Mouse (Mus musculus) forebrain, embryonic 14.5 days (tissue): ENCODE measurements at regions not wholly inside any gene's neighbourhood (a gene's known extent, or its start where the extent isn't known, plus 50 kb on each side); places are given as distances from the start of the nearest gene placed in this dataset.

Source experiments
- ATAC-seq: fragments of 200-750 bp; cut with Nextera tagmentation; 2 replicates; pipeline ENCODE4 v1.8.0; 2017; ENCODE audit warnings: mild to moderate bottlenecking, moderate library complexity
- DNase-seq: peaks from one replicate; pipeline ENCODE4 v3.0.0-alpha.2; 2015; ENCODE audit warnings: low spot score
- H3K27ac ChIP-seq: fragments of 300-500 bp; sonication (generic); 2 replicates; pipeline ENCODE4 v1.5.1; 2014; ENCODE audit warnings: low read depth, mild to moderate bottlenecking, control low read depth, low read length, moderate library complexity
- H3K27me3 ChIP-seq: fragments of 300-500 bp; sonication (generic); replicated peaks from 2 replicates; pipeline ENCODE4 v1.6.1; 2014; ENCODE audit warnings: low read length, control low read depth, mixed read lengths; ENCODE audit not compliant: control insufficient read depth, insufficient read depth
- H3K36me3 ChIP-seq: fragments of 300-500 bp; sonication (generic); 2 replicates; pipeline ENCODE4 v1.6.1; 2014; ENCODE audit warnings: low read length, control low read depth; ENCODE audit not compliant: control insufficient read depth, insufficient read depth
- H3K4me1 ChIP-seq: fragments of 300-500 bp; sonication (generic); 2 replicates; pipeline ENCODE4 v1.6.1; 2014; ENCODE audit warnings: antibody characterized with exemption, low read length, control low read depth; ENCODE audit not compliant: control insufficient read depth, insufficient read depth
- H3K4me2 ChIP-seq: fragments of 300-500 bp; sonication (generic); 2 replicates; pipeline ENCODE4 v1.6.1; 2014; ENCODE audit warnings: mild to moderate bottlenecking, control low read depth, low read length
- H3K4me3 ChIP-seq: fragments of 300-500 bp; sonication (generic); 2 replicates; pipeline ENCODE4 v1.5.1; 2014; ENCODE audit warnings: low read depth, low read length, control low read depth
- H3K9ac ChIP-seq: fragments of 300-500 bp; sonication (generic); 2 replicates; pipeline ENCODE4 v1.6.1; 2014; ENCODE audit warnings: mild to moderate bottlenecking, low read length, control low read depth, moderate library complexity
- H3K9me3 ChIP-seq: fragments of 300-500 bp; sonication (generic); replicated peaks from 2 replicates; pipeline ENCODE4 v1.6.1; 2016; ENCODE audit warnings: low read length, control low read depth, mixed read lengths; ENCODE audit not compliant: control insufficient read depth
- WGBS: fragments of 180-500 bp; shearing (Covaris S2); extraction: QIAGEN DNeasy Blood & Tissue Kit; methylation state at CpG from one replicate; pipeline ENCODE4 v1.1.7; 2014; 5-methylcytosine and 5-hydroxymethylcytosine counted together

GRCm38 (mm10) chr8:26883285-26883684 is 93.8 kb upstream of the Zfp703 start:
- DNase-seq (no peak), ATAC-seq (no peak)
- Histone ChIP-seq H3K9me3 (no peaks in the 10 kb centered on the region), H3K27ac (no peak overlapping the region), H3K4me1 (no peaks in the 10 kb centered on the region), H3K4me2 (no peak overlapping the region), H3K36me3 (no peaks in the 10 kb centered on the region), H3K27me3 (no peaks in the 10 kb centered on the region), H3K4me3 (no peak overlapping the region), H3K9ac (no peak overlapping the region)
- 90% methylated on average over 5 of the region's 5 CpGs for WGBS

DNA sequence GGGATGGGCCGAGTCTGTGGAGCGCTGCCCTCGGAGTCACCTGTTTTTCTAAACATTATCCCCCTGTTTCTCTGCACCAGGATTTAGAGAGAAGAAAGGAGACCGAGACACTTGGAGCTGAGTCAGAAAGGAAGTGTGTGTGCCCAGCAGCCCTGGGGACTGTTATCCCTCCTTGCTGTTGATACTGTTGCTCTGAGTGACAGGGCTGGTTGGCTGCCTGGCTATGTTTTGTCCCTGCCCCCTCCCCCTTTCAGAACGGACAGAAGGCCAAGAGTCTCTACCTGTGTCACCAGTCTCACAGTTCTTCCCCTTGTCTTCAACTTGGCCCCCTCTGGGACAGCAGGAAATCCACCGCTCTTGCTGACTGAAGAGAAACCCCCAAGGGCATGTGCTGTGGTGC is 93.4 kb upstream of the Zfp703 start:
- no peak overlapping the region for H3K4me3 ChIP-seq
- H3K27ac ChIP-seq = no peak overlapping the region
- no peak overlapping the region for H3K4me2 ChIP-seq
- H3K27me3 ChIP-seq = no peaks in the 10 kb centered on the region
- whole genome bisulfite sequencing = 78% methylated on average over 6 of the region's 6 CpGs
- no peaks in the 10 kb centered on the region for H3K4me1 ChIP-seq
- no peaks in the 10 kb centered on the region for H3K36me3 ChIP-seq
- ATAC-seq (no peak), DNase-seq (no peak)
- no peaks in the 10 kb centered on the region for H3K9me3 ChIP-seq
- H3K9ac ChIP-seq = no peak overlapping the region

DNA sequence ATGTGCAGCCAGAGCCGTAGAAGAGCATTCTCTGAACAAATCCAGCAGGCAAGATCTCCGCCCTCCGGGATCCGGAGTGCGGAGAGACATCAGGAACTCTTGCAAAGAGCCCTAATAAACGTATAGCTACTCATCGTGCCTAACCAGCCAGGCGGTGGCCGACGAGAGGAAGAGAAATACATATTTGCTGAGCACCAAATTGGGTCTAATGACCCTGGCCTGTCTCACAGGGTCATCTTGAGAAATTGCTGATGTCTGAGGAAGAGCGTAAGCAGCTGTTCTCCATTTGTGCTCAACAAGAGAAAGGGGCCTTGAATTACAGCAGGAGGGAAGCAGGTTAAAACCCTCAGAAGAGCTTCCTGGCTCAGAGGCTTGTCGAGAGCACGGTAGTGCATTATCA is 92.8 kb upstream of the Zfp703 start:
- H3K4me3 ChIP-seq = no peak overlapping the region
- WGBS = 93% methylated on average over 13 of the region's 13 CpGs
- DNase-seq (no peak), ATAC-seq (no peak)
- no peak overlapping the region for H3K27ac ChIP-seq
- no peaks in the 10 kb centered on the region for H3K27me3 ChIP-seq
- no peaks in the 10 kb centered on the region for H3K36me3 ChIP-seq
- H3K9me3 ChIP-seq = no peaks in the 10 kb centered on the region
- no peak overlapping the region for H3K4me2 ChIP-seq
- H3K4me1 ChIP-seq = no peaks in the 10 kb centered on the region
- H3K9ac ChIP-seq = no peak overlapping the region

DNA sequence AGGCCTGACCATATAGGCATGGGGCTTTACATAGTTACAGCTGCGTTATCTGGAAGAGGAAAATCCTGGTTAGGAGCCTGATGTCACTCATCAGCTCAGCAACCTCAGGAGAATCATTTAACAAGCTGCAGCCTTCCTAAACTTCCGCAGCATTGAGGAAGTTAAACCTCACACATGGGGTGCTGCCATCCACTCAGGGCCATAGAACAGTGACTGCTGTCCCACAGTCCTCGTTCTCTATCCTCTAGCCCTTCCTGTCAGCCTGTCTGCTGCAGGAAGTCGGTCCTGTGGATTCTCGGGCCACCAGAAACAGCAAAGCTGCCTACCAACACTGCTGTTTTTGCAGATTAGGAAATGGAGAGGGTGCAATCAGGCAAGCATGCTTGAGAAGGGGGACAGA is 91.8 kb upstream of the Zfp703 start:
- H3K4me2 ChIP-seq = no peak overlapping the region
- no peaks in the 10 kb centered on the region for H3K4me1 ChIP-seq
- no peak overlapping the region for H3K4me3 ChIP-seq
- H3K9ac ChIP-seq = no peak overlapping the region
- no peak overlapping the region for H3K27ac ChIP-seq
- no peak for ATAC-seq
- H3K36me3 ChIP-seq = no peaks in the 10 kb centered on the region
- H3K27me3 ChIP-seq = no peaks in the 10 kb centered on the region
- no peaks in the 10 kb centered on the region for H3K9me3 ChIP-seq
- DNase-seq = no peak
- WGBS = 90% methylated on average over 5 of the region's 5 CpGs

- no peaks in the 10 kb centered on the region for H3K27me3 ChIP-seq
Measured at GRCm38 (mm10) chr8:26886783-26887486, 90.2 kb upstream of the Zfp703 start.

DNA sequence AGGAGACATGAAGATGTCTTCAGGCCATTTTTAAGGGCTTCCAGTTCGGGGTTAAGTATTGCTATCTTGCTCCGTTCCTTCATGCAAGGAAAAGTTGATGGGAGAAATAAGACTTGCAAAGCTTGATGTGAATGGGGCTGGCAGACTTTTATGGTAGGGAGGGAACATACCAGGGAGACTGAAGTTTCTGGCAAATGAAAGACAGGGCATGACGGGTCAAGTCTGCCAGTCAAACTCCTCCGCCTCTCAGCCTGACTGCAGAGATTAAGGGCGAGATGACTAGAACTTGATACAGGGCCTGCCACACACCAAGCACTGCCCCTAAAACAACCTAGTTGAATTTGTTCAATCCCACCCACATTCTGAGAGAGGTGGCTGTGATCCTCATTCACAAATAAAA is 89.6 kb upstream of the Zfp703 start:
- H3K4me1 ChIP-seq = no peaks in the 10 kb centered on the region
- no peak for ATAC-seq
- no peak overlapping the region for H3K4me2 ChIP-seq
- H3K27me3 ChIP-seq = no peaks in the 10 kb centered on the region
- H3K27ac ChIP-seq = no peak overlapping the region
- H3K9me3 ChIP-seq = no peaks in the 10 kb centered on the region
- no peaks in the 10 kb centered on the region for H3K36me3 ChIP-seq
- 88% methylated on average over 5 of the region's 5 CpGs for WGBS
- DNase-seq = no peak
- no peak overlapping the region for H3K4me3 ChIP-seq
- H3K9ac ChIP-seq = no peak overlapping the region

More at GRCm38 (mm10) chr8:26886783-26887486, 90.2 kb upstream of the Zfp703 start:
- Histone ChIP-seq H3K9ac (no peak overlapping the region), H3K27ac (no peak overlapping the region), H3K36me3 (no peaks in the 10 kb centered on the region), H3K4me1 (no peaks in the 10 kb centered on the region), H3K4me2 (no peak overlapping the region), H3K4me3 (no peak overlapping the region), H3K9me3 (no peaks in the 10 kb centered on the region)
- DNase-seq (no peak), ATAC-seq (no peak)
- 81% methylated on average over 13 of the region's 13 CpGs for WGBS

DNA sequence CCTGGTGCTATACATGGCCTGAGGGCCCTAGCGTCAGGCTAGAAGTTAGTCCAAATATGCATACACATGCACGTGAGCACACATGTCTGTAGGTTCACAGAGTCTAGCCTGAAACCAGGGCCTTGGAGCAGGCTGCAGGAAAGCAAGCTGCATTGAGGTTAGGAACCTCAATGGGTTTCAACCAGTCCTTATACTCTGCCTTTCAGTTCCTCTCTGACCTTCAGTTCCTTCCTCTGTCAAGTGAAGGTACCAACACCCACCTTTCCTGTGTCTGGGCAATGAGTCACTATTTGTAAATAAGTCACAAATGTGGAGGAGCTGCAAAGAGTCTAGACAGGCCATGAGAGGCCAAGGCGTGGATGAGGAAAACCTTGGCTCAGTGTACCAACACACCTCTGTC is 89.1 kb upstream of the Zfp703 start:
- Histone ChIP-seq H3K4me2 (no peak overlapping the region), H3K36me3 (no peaks in the 10 kb centered on the region), H3K9ac (no peak overlapping the region), H3K4me1 (no peaks in the 10 kb centered on the region), H3K27ac (no peak overlapping the region), H3K9me3 (no peaks in the 10 kb centered on the region), H3K4me3 (no peak overlapping the region), H3K27me3 (no peaks in the 10 kb centered on the region)
- ATAC-seq (no peak), DNase-seq (no peak)
- 90% methylated on average over 3 of the region's 3 CpGs for WGBS

DNA sequence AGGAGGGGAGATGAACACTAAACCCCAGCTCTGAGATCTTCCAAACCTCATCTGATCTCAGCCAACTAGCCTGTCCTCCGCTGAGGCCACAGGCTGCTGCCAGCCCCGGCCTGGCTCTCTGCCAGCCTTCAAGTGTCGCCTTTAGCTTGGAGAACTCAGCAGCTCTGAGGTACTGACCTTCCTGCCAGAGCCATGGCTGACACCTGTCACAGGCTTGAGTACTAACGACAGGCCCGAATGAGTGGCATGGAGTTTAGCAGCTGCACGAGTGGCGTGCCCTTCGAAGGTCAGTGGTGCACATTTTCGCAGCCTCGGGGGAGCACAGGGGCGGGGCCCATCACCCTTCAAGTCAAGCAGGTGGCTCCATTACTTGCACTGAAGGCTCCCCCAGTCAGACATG is 85.2 kb upstream of the Zfp703 start:
- no peak overlapping the region for H3K4me2 ChIP-seq
- ATAC-seq = peak; percentile 29; the same call in 1 of the 2 replicates
- no peak overlapping the region for H3K4me3 ChIP-seq
- no peaks in the 10 kb centered on the region for H3K27me3 ChIP-seq
- H3K4me1 ChIP-seq = no peaks in the 10 kb centered on the region
- no peaks in the 10 kb centered on the region for H3K36me3 ChIP-seq
- no peak overlapping the region for H3K27ac ChIP-seq
- H3K9me3 ChIP-seq = no peaks in the 10 kb centered on the region
- DNase-seq = peak; percentile 27
- 58% methylated on average over 11 of the region's 11 CpGs for WGBS
- H3K9ac ChIP-seq = no peak overlapping the region

DNA sequence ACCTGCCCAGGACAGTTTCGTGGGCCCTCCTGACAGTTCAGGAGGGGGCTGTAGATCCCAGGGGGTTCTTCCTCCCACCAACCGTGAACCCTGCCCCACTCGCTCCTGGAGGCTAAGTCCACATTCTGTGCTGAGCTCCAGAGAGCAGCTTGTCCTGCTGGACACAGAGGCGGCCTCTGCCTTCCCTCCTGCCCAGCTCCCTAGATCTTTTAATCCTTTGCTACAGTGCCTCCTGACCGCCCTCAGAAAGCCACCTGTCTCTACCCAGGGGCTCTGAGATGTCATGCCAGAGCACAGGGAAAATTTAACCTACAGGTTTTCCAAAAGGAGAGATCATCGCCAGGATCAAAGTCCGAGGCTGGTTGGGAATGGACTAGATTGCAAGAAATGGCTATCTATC is 84.7 kb upstream of the Zfp703 start:
- H3K27ac ChIP-seq = no peak overlapping the region
- H3K4me1 ChIP-seq = no peaks in the 10 kb centered on the region
- H3K27me3 ChIP-seq = no peaks in the 10 kb centered on the region
- no peak overlapping the region for H3K9ac ChIP-seq
- no peak overlapping the region for H3K4me3 ChIP-seq
- no peak overlapping the region for H3K4me2 ChIP-seq
- no peaks in the 10 kb centered on the region for H3K9me3 ChIP-seq
- 75% methylated on average over 7 of the region's 7 CpGs for WGBS
- no peaks in the 10 kb centered on the region for H3K36me3 ChIP-seq
- DNase-seq = no peak
- ATAC-seq = no peak
